ENCODE assay signal across 7 mouse cellular contexts in the genomic region with DNA sequence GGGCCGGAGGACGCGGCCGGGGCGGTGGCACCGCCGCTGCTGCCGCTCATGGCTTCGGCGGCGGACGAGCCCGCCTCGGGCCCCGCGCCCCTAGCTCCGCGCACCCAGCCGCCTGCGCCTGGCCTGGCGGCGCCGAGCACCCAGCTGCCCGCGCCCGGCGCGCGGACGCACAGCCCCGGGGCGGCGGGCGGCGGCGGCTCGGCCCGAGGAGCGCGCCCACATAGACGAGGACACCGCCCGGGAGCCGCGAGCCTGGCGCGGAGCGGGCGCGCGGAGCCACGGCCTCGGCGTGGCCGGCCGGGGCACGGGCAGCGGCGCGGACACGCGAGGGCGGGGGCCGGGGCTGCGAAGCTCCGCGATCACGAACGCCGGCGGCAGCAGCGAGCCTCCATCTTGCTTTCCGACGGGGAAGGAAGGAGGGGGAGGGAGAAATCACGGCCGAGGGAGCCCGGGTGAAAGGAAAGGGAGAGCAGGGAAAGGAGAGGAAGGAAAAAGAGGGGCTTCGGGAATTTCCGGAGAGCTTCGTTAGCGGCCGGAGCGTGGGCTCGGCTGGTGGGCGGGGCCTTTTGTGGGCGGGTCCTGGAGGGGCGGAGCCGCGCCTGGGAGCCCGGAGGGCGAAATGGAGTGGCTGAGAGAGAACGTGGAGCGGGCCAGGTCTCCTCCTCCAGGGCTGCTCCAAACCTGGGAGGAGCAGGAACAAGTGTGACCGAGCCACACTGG. TPM values are rescaled to one million over a fixed set of nuclear protein-coding genes. Genes with fewer than 3 reads are reported as not detected.
DNase-seq lines count a peak whose midpoint lies in the region; ATAC-seq and TF ChIP-seq lines count a peak whose summit lies in the region.

A gene (minus strand): TSS at position 402 of the 720 bp plus-strand sequence.

- H3K4me1 ChIP-seq in embryonic facial prominence, embryonic 12.5 days: peaks cover 27% of the 10 kb centered on the region
- peaks cover 15% of the 10 kb centered on the region for H3K4me1 ChIP-seq in heart, adult 2 months (ENCODE audit: control insufficient read depth, insufficient read depth, low read length)
- peaks cover 20% of the 10 kb centered on the region for H3K4me1 ChIP-seq in kidney, adult 2 months (ENCODE audit: control insufficient read depth, insufficient read depth, low read length)
- peaks cover 10% of the 10 kb centered on the region for H3K4me1 ChIP-seq in limb, embryonic 11.5 days (ENCODE audit: control insufficient read depth, insufficient read depth, low read length)
- peaks cover 39% of the 10 kb centered on the region for H3K4me1 ChIP-seq in midbrain, embryonic 13.5 days (replicated peaks)
- peaks cover 7% of the 10 kb centered on the region; the same call in 1 of the 2 replicates for H3K4me1 ChIP-seq in small intestine, adult 2 months (ENCODE audit: control insufficient read depth, insufficient read depth, insufficient read length, low read length)

- intact Hi-C loops in heart, adult 2 months (cut with DNase I): loop anchor here (1.0 to 5.0 kb wide), 6 partner anchors 25 to 157 kb away; no protein-coding TSS in a partner anchor

- no peaks in the 10 kb centered on the region for H3K9me3 ChIP-seq in embryonic facial prominence, embryonic 12.5 days
- no peaks in the 10 kb centered on the region for H3K9me3 ChIP-seq in limb, embryonic 11.5 days (ENCODE audit: control insufficient read depth, low read length)
- no peaks in the 10 kb centered on the region for H3K9me3 ChIP-seq in midbrain, embryonic 13.5 days

- peak; percentile 96 for ATAC-seq in embryonic facial prominence, embryonic 12.5 days (ENCODE audit: insufficient number of reproducible peaks, insufficient read depth, low FRiP score, low TSS enrichment)
- peak; percentile 95 for ATAC-seq in limb, embryonic 11.5 days (ENCODE audit: insufficient number of reproducible peaks, low FRiP score, low TSS enrichment, low read depth)
- ATAC-seq in midbrain, embryonic 13.5 days: peak; percentile 97

- H3K9ac ChIP-seq in embryonic facial prominence, embryonic 12.5 days: peak within 1 kb of the TSS; percentile 96
- peak within 1 kb of the TSS; percentile 94 for H3K9ac ChIP-seq in heart, adult 2 months (ENCODE audit: low read depth, low read length)
- peak within 1 kb of the TSS; percentile 94 for H3K9ac ChIP-seq in limb, embryonic 11.5 days (ENCODE audit: low read length)
- peak within 1 kb of the TSS; percentile 100 for H3K9ac ChIP-seq in midbrain, embryonic 13.5 days (replicated peaks)

- under 1% methylated on average over 90 of the region's 94 CpGs for WGBS in embryonic facial prominence, embryonic 12.5 days
- WGBS in heart, adult 2 months: 5% methylated on average over 94 of the region's 94 CpGs
- WGBS in kidney, adult 2 months: 4% methylated on average over 94 of the region's 94 CpGs
- under 1% methylated on average over 73 of the region's 94 CpGs for WGBS in limb, embryonic 11.5 days
- WGBS in midbrain, embryonic 13.5 days: under 1% methylated on average over 75 of the region's 94 CpGs
- WGBS in small intestine, adult 2 months: 4% methylated on average over 94 of the region's 94 CpGs

- H3K27me3 ChIP-seq in embryonic facial prominence, embryonic 12.5 days: no peaks in the 10 kb centered on the region
- no peaks in the 10 kb centered on the region for H3K27me3 ChIP-seq in heart, adult 2 months (ENCODE audit: control insufficient read depth, insufficient read depth, low read length)
- no peaks in the 10 kb centered on the region for H3K27me3 ChIP-seq in kidney, adult 2 months (replicated peaks; ENCODE audit: control insufficient read depth, insufficient read depth, low read length)
- no peaks in the 10 kb centered on the region for H3K27me3 ChIP-seq in limb, embryonic 11.5 days (ENCODE audit: control insufficient read depth, insufficient read depth, low read length)
- peaks cover 12% of the 10 kb centered on the region; the same call in 1 of the 2 replicates for H3K27me3 ChIP-seq in midbrain, embryonic 13.5 days
- H3K27me3 ChIP-seq in small intestine, adult 2 months (ENCODE audit: control insufficient read depth, insufficient read depth, low read length): peaks cover 6% of the 10 kb centered on the region

- H3K27ac ChIP-seq in embryonic facial prominence, embryonic 12.5 days: peak within 1 kb of the TSS; percentile 98
- H3K27ac ChIP-seq in heart, adult 2 months: peak within 1 kb of the TSS; percentile 87
- peak within 1 kb of the TSS; percentile 90 for H3K27ac ChIP-seq in kidney, adult 2 months (ENCODE audit: insufficient read depth, low read depth, low read length)
- H3K27ac ChIP-seq in limb, embryonic 11.5 days (replicated peaks; ENCODE audit: low read depth, low read length): peak within 1 kb of the TSS; percentile 96
- peak within 1 kb of the TSS; percentile 99 for H3K27ac ChIP-seq in midbrain, embryonic 13.5 days
- H3K27ac ChIP-seq in small intestine, adult 2 months (ENCODE audit: insufficient read depth, low read depth, low read length): peak within 1 kb of the TSS; percentile 62

- TF ChIP-seq CTCF in heart, adult 2 months (IDR thresholded peaks at IDR 0.05): no peak
- TF ChIP-seq CTCF in kidney, adult 2 months (conservative IDR thresholded peaks at IDR 0.05; ENCODE audit: insufficient read depth, insufficient read length, low read depth, low read length): no peak
- no peak for TF ChIP-seq CTCF in small intestine, adult 2 months (IDR thresholded peaks at IDR 0.05; ENCODE audit: extremely low read depth, insufficient read length, insufficient replicate concordance, low read depth, low read length)

- TF ChIP-seq EP300 in heart, adult 2 months (IDR thresholded peaks at IDR 0.05; ENCODE audit: insufficient read depth, low read depth, low read length): no peak; the same call in 1 of the 2 replicates

- peak within 1 kb of the TSS; percentile 93 for H3K4me3 ChIP-seq in embryonic facial prominence, embryonic 12.5 days
- peak within 1 kb of the TSS; percentile 91 for H3K4me3 ChIP-seq in heart, adult 2 months
- H3K4me3 ChIP-seq in kidney, adult 2 months (ENCODE audit: insufficient read depth, low read depth, low read length): peak within 1 kb of the TSS; percentile 98
- H3K4me3 ChIP-seq in limb, embryonic 11.5 days (ENCODE audit: low read depth, low read length): peak within 1 kb of the TSS; percentile 92
- peak within 1 kb of the TSS; percentile 98 for H3K4me3 ChIP-seq in midbrain, embryonic 13.5 days (replicated peaks)
- peak within 1 kb of the TSS; percentile 80 for H3K4me3 ChIP-seq in small intestine, adult 2 months (ENCODE audit: low read depth, low read length)

- no peaks in the 10 kb centered on the region for H3K36me3 ChIP-seq in embryonic facial prominence, embryonic 12.5 days
- peaks cover 6% of the 10 kb centered on the region; the same call in 1 of the 2 replicates for H3K36me3 ChIP-seq in heart, adult 2 months (ENCODE audit: control insufficient read depth, insufficient read depth, low read length)
- no peaks in the 10 kb centered on the region for H3K36me3 ChIP-seq in kidney, adult 2 months (ENCODE audit: control insufficient read depth, insufficient read depth, low read length)
- H3K36me3 ChIP-seq in limb, embryonic 11.5 days (ENCODE audit: control insufficient read depth, insufficient read depth, low read length): no peaks in the 10 kb centered on the region
- H3K36me3 ChIP-seq in midbrain, embryonic 13.5 days: no peaks in the 10 kb centered on the region
- H3K36me3 ChIP-seq in small intestine, adult 2 months (ENCODE audit: control insufficient read depth, insufficient read depth, low read length): no peaks in the 10 kb centered on the region

- H3K79me2 ChIP-seq in heart, adult 2 months (replicated peaks; ENCODE audit: control insufficient read depth, insufficient read depth, low read length): peaks cover 1% of the 10 kb centered on the region

- TF ChIP-seq POLR2A in heart, adult 2 months (IDR thresholded peaks at IDR 0.05; ENCODE audit: insufficient read depth, low read depth, low read length): peak; percentile 67
- no peak for TF ChIP-seq POLR2A in kidney, adult 2 months (IDR thresholded peaks at IDR 0.05; ENCODE audit: low read depth, low read length)
- no peak for TF ChIP-seq POLR2A in small intestine, adult 2 months (IDR thresholded peaks at IDR 0.05; ENCODE audit: low read depth, low read length)

- DNase-seq in adrenal gland, postnatal 25 days: peak; percentile 98
- DNase-seq in heart, adult 2 months: peak; percentile 98
- peak; percentile 99 for DNase-seq in kidney, adult 2 months
- peak; percentile 98 for DNase-seq in limb, embryonic 11.5 days (ENCODE audit: low spot score)

- H3K4me2 ChIP-seq in embryonic facial prominence, embryonic 12.5 days (replicated peaks): peak within 1 kb of the TSS; percentile 91
- H3K4me2 ChIP-seq in limb, embryonic 11.5 days (ENCODE audit: low read depth, severe bottlenecking): peak within 1 kb of the TSS; percentile 91
- H3K4me2 ChIP-seq in midbrain, embryonic 13.5 days (replicated peaks): peak within 1 kb of the TSS; percentile 90

RNA-seq across cellular contexts. Expression of the gene that starts here (rescaled TPM):
- 71.1 and 85.2 TPM in 2 replicates for total RNA-seq in adrenal gland, postnatal 25 days (2021)
- polyA plus RNA-seq in embryonic facial prominence, embryonic 12.5 days (2016; fragmentation: Nextera tagmentation; extraction: Ambion mirVana): 69.8 and 73.5 TPM in 2 replicates
- total RNA-seq in heart, adult 2 months (2021): 10 to 100 TPM; 33.8 to 44.2 TPM
- 28.0 and 41.3 TPM in 2 replicates for polyA plus RNA-seq in heart, adult 2 months (2012; rRNA removed)
- polyA plus RNA-seq in kidney, adult 2 months (2012; rRNA removed): 37.2 and 44.5 TPM in 2 replicates
- polyA plus RNA-seq in limb, embryonic 11.5 days (2014; fragmentation: Nextera tagmentation; extraction: Ambion mirVana): 63.1 and 64.8 TPM in 2 replicates
- 37.9 and 39.7 TPM in 2 replicates for polyA plus RNA-seq in midbrain, embryonic 13.5 days (2015; fragmentation: Nextera tagmentation; extraction: Ambion mirVana)
- polyA plus RNA-seq in small intestine, adult 2 months (2012; rRNA removed): 5.4 and 17.5 TPM in 2 replicates

Comparison
In these comparisons a context has a peak if more than half of its experiments do, and no peak if none do; other contexts are left out.
1. Peak in every context shown above with its lines: DNase-seq, ATAC-seq, H3K4me3 ChIP-seq and H3K27ac ChIP-seq.